Mouse (Mus musculus): ENCODE data around the gene Ddx58. TPM values are rescaled to one million over a fixed set of nuclear protein-coding genes. Genes with fewer than 3 reads are reported as not detected.

Ddx58 gene
- polyA plus RNA-seq, 1 experiment = 5.3 TPM

- H3K4me3 ChIP-seq (ENCODE audit: insufficient read depth, low read length) = no peak overlapping the region
- TF ChIP-seq POLR2A (IDR thresholded peaks at IDR 0.05; ENCODE audit: extremely low read depth, insufficient read depth, low read length) = no peak
- TF ChIP-seq CTCF (IDR thresholded peaks at IDR 0.05; ENCODE audit: extremely low read depth, insufficient read depth, low read length) = no peak
- H3K27ac ChIP-seq (ENCODE audit: insufficient read depth, low read length) = no peak overlapping the region
- no peaks in the 10 kb centered on the region for H3K4me1 ChIP-seq (ENCODE audit: control insufficient read depth, insufficient read depth, low read length)
Observed at GRCm38 (mm10) chr4:40172336-40172735, 67.3 kb downstream of the Ddx58 start.

GRCm38 (mm10) chr4:40171477-40171876 lies 68.2 kb downstream of the Ddx58 start:
- no peak overlapping the region for H3K4me3 ChIP-seq (ENCODE audit: insufficient read depth, low read length)
- no peaks in the 10 kb centered on the region for H3K4me1 ChIP-seq (ENCODE audit: control insufficient read depth, insufficient read depth, low read length)
- TF ChIP-seq CTCF (IDR thresholded peaks at IDR 0.05; ENCODE audit: extremely low read depth, insufficient read depth, low read length) (no peak), POLR2A (IDR thresholded peaks at IDR 0.05; ENCODE audit: extremely low read depth, insufficient read depth, low read length) (no peak)
- no peak overlapping the region for H3K27ac ChIP-seq (ENCODE audit: insufficient read depth, low read length)

GRCm38 (mm10) chr4:40163646-40164045 lies 76.0 kb downstream of the Ddx58 start:
- TF ChIP-seq POLR2A (IDR thresholded peaks at IDR 0.05; ENCODE audit: extremely low read depth, insufficient read depth, low read length) (no peak), CTCF (IDR thresholded peaks at IDR 0.05; ENCODE audit: extremely low read depth, insufficient read depth, low read length) (no peak)
- Histone ChIP-seq H3K27ac (ENCODE audit: insufficient read depth, low read length) (no peak overlapping the region), H3K4me1 (ENCODE audit: control insufficient read depth, insufficient read depth, low read length) (no peaks in the 10 kb centered on the region), H3K4me3 (ENCODE audit: insufficient read depth, low read length) (no peak overlapping the region)

- H3K4me3 ChIP-seq (ENCODE audit: insufficient read depth, low read length) = no peak overlapping the region
- no peak overlapping the region for H3K27ac ChIP-seq (ENCODE audit: insufficient read depth, low read length)
- TF ChIP-seq CTCF (IDR thresholded peaks at IDR 0.05; ENCODE audit: extremely low read depth, insufficient read depth, low read length) (peak; percentile 5; the same call in 1 of the 2 replicates), POLR2A (IDR thresholded peaks at IDR 0.05; ENCODE audit: extremely low read depth, insufficient read depth, low read length) (no peak)
- peaks cover 2% of the 10 kb centered on the region; the same call in 1 of the 2 replicates for H3K4me1 ChIP-seq (ENCODE audit: control insufficient read depth, insufficient read depth, low read length)
Observed at GRCm38 (mm10) chr4:40160591-40161434, 78.8 kb downstream of the Ddx58 start.

- Histone ChIP-seq H3K27ac (ENCODE audit: insufficient read depth, low read length) (no peak overlapping the region), H3K4me1 (ENCODE audit: control insufficient read depth, insufficient read depth, low read length) (peaks cover 2% of the 10 kb centered on the region; the same call in 1 of the 2 replicates), H3K4me3 (ENCODE audit: insufficient read depth, low read length) (no peak overlapping the region)
- TF ChIP-seq CTCF (IDR thresholded peaks at IDR 0.05; ENCODE audit: extremely low read depth, insufficient read depth, low read length) (no peak), POLR2A (IDR thresholded peaks at IDR 0.05; ENCODE audit: extremely low read depth, insufficient read depth, low read length) (no peak)
Observed at GRCm38 (mm10) chr4:40158224-40158540, 81.4 kb downstream of the Ddx58 start.

- no peak for TF ChIP-seq CTCF (IDR thresholded peaks at IDR 0.05; ENCODE audit: extremely low read depth, insufficient read depth, low read length)
- TF ChIP-seq POLR2A (IDR thresholded peaks at IDR 0.05; ENCODE audit: extremely low read depth, insufficient read depth, low read length) = no peak
- peaks cover 4% of the 10 kb centered on the region for H3K4me1 ChIP-seq (ENCODE audit: control insufficient read depth, insufficient read depth, low read length)
- no peak overlapping the region for H3K4me3 ChIP-seq (ENCODE audit: insufficient read depth, low read length)
- H3K27ac ChIP-seq (ENCODE audit: insufficient read depth, low read length) = no peak overlapping the region
Observed at GRCm38 (mm10) chr4:40157500-40158223, 82.0 kb downstream of the Ddx58 start.

- H3K4me3 ChIP-seq (ENCODE audit: insufficient read depth, low read length) = no peak overlapping the region
- TF ChIP-seq POLR2A (IDR thresholded peaks at IDR 0.05; ENCODE audit: extremely low read depth, insufficient read depth, low read length) = no peak
- TF ChIP-seq CTCF (IDR thresholded peaks at IDR 0.05; ENCODE audit: extremely low read depth, insufficient read depth, low read length) = no peak
- H3K27ac ChIP-seq (ENCODE audit: insufficient read depth, low read length) = no peak overlapping the region
- H3K4me1 ChIP-seq (ENCODE audit: control insufficient read depth, insufficient read depth, low read length) = peaks cover 6% of the 10 kb centered on the region
Observed at GRCm38 (mm10) chr4:40156582-40157499, 82.8 kb downstream of the Ddx58 start.

- Histone ChIP-seq H3K4me3 (ENCODE audit: insufficient read depth, low read length) (no peak overlapping the region), H3K27ac (ENCODE audit: insufficient read depth, low read length) (no peak overlapping the region), H3K4me1 (ENCODE audit: control insufficient read depth, insufficient read depth, low read length) (peaks cover 6% of the 10 kb centered on the region)
- no peak for TF ChIP-seq POLR2A (IDR thresholded peaks at IDR 0.05; ENCODE audit: extremely low read depth, insufficient read depth, low read length)
- no peak for TF ChIP-seq CTCF (IDR thresholded peaks at IDR 0.05; ENCODE audit: extremely low read depth, insufficient read depth, low read length)
Observed at GRCm38 (mm10) chr4:40156153-40156552, 83.5 kb downstream of the Ddx58 start.

- peaks cover 6% of the 10 kb centered on the region for H3K4me1 ChIP-seq (ENCODE audit: control insufficient read depth, insufficient read depth, low read length)
- H3K27ac ChIP-seq (ENCODE audit: insufficient read depth, low read length) = no peak overlapping the region
- H3K4me3 ChIP-seq (ENCODE audit: insufficient read depth, low read length) = no peak overlapping the region
- TF ChIP-seq CTCF (IDR thresholded peaks at IDR 0.05; ENCODE audit: extremely low read depth, insufficient read depth, low read length) (no peak), POLR2A (IDR thresholded peaks at IDR 0.05; ENCODE audit: extremely low read depth, insufficient read depth, low read length) (no peak)
Observed at GRCm38 (mm10) chr4:40155467-40155999, 84.1 kb downstream of the Ddx58 start.

All from cortical plate, adult 2 months (tissue).